Mouse (Mus musculus): ENCODE results near the gene Olfr119.
"Not testable (repeated sequence)": the region's sequence is repeated elsewhere in the genome, so short reads cannot be mapped to it uniquely, and the experiment has no call there.

The Olfr119 gene

GRCm38 (mm10) chr17:37696264-37696663 lies at the start of gene Olfr119:
Olfr119 (plus strand) TSS chr17:37696564.
- DNase-seq (ENCODE audit: low spot score in 2 of 2) = not testable (repeated sequence)

GRCm38 (mm10) chr17:37663682-37664081 lies 32.7 kb upstream of the Olfr119 start, which contains the start of gene Olfr117:
Olfr117 (minus strand) TSS chr17:37663782.
- DNase-seq (ENCODE audit: low spot score in 2 of 2) = no peak

- no peak for DNase-seq (ENCODE audit: low spot score in 2 of 2)
These were observed 29.7 kb upstream of the Olfr119 start, which contains the start of gene Olfr118 for GRCm38 (mm10) chr17:37666688-37667087. Olfr118 (plus strand) TSS chr17:37666988.

GRCm38 (mm10) chr17:37721508-37721907 lies 25.1 kb downstream of the Olfr119 start, which contains the start of gene Olfr120:
Olfr120 (plus strand) TSS chr17:37721808.
- DNase-seq (ENCODE audit: low spot score in 2 of 2) = no peak

GRCm38 (mm10) chr17:37738070-37738469 lies 41.7 kb downstream of the Olfr119 start:
- DNase-seq (ENCODE audit: low spot score in 2 of 2) = no peak

Measured in right cerebral cortex, adult 2 months (tissue).